Comparison of ENCODE assay signal across 8 mouse cellular contexts in the genomic region with DNA sequence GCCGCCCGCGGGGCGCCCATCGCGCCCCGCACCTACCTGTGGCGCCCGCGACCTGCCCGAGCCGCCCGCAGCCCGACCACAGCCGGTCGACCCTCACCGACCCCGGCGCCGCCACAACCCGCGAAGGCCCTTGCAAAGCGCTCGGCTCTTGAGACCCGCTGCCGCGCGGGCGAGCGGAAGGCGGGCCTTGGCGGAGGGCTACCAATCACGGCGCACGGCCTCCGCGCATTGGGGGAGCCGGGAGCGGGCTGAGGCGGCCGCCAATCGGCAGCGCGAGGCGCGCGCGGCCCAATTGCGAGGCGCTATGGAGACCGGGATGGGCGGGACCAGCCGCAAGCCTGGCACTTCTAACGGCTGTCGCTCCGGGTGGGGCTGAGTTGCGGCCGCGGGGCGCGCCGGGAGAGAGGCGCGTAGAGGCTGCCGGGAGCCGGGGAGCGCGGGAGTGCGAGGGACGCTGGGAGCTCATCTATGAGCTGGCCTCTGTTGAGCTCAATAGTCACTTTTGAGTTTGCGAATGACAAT. TPM values are rescaled to one million over a fixed set of nuclear protein-coding genes. Genes with fewer than 3 reads are reported as not detected.
DNase-seq lines count a peak whose midpoint lies in the region; ATAC-seq and TF ChIP-seq lines count a peak whose summit lies in the region.

A gene (minus strand): TSS at position 180 of the 522 bp plus-strand sequence.

- H3K4me3 ChIP-seq in heart, embryonic 12.5 days, result peak within 1 kb of the TSS; percentile 92
- H3K4me3 ChIP-seq in kidney, postnatal 0 days (replicated peaks; ENCODE audit: low read depth, low read length), result peak within 1 kb of the TSS; percentile 77
- peak within 1 kb of the TSS; percentile 95 for H3K4me3 ChIP-seq in liver, embryonic 11.5 days (ENCODE audit: low read depth, low read length)
- peak within 1 kb of the TSS; percentile 74 for H3K4me3 ChIP-seq in stomach, embryonic 14.5 days (ENCODE audit: low read depth, low read length)

- H3K9ac ChIP-seq in heart, embryonic 12.5 days, result peak within 1 kb of the TSS; percentile 98
- peak within 1 kb of the TSS; percentile 94 for H3K9ac ChIP-seq in kidney, postnatal 0 days (ENCODE audit: low read depth, low read length)
- peak within 1 kb of the TSS; percentile 98 for H3K9ac ChIP-seq in liver, embryonic 11.5 days (ENCODE audit: low read depth, low read length)
- peak within 1 kb of the TSS; percentile 89 for H3K9ac ChIP-seq in stomach, embryonic 14.5 days (replicated peaks; ENCODE audit: low read depth, low read length)

- H3K4me2 ChIP-seq in heart, embryonic 12.5 days, result peak within 1 kb of the TSS; percentile 95
- peak within 1 kb of the TSS; percentile 82 for H3K4me2 ChIP-seq in kidney, postnatal 0 days (ENCODE audit: low read length)
- peak within 1 kb of the TSS; percentile 99 for H3K4me2 ChIP-seq in liver, embryonic 11.5 days
- H3K4me2 ChIP-seq in stomach, embryonic 14.5 days (replicated peaks; ENCODE audit: low read depth, low read length), result peak within 1 kb of the TSS; percentile 84

- H3K27ac ChIP-seq in heart, embryonic 12.5 days (ENCODE audit: poor library complexity, severe bottlenecking), result peak within 1 kb of the TSS; percentile 95
- peak within 1 kb of the TSS; percentile 82 for H3K27ac ChIP-seq in kidney, postnatal 0 days
- peak within 1 kb of the TSS; percentile 92 for H3K27ac ChIP-seq in liver, embryonic 11.5 days (ENCODE audit: low read depth, low read length)
- H3K27ac ChIP-seq in stomach, embryonic 14.5 days (ENCODE audit: low read length), result peak within 1 kb of the TSS; percentile 86

- under 1% methylated on average over 70 of the region's 71 CpGs for WGBS in heart, embryonic 12.5 days
- WGBS in kidney, postnatal 0 days, result under 1% methylated on average over 70 of the region's 71 CpGs
- WGBS in liver, embryonic 11.5 days, result under 1% methylated on average over 70 of the region's 71 CpGs
- WGBS in stomach, embryonic 14.5 days, result under 1% methylated on average over 71 of the region's 71 CpGs

- H3K9me3 ChIP-seq in heart, embryonic 12.5 days (replicated peaks), result no peaks in the 10 kb centered on the region
- no peaks in the 10 kb centered on the region for H3K9me3 ChIP-seq in kidney, postnatal 0 days (replicated peaks; ENCODE audit: low read length)
- no peaks in the 10 kb centered on the region for H3K9me3 ChIP-seq in liver, embryonic 11.5 days (ENCODE audit: control insufficient read depth, low read length)
- no peaks in the 10 kb centered on the region for H3K9me3 ChIP-seq in stomach, embryonic 14.5 days (ENCODE audit: control insufficient read depth, low read depth, low read length)

- TF ChIP-seq CTCF in kidney, postnatal 0 days (IDR thresholded peaks at IDR 0.05; ENCODE audit: low read depth), result no peak

- ATAC-seq in erythroid progenitor cell, adult 5-6 weeks (replicated peaks; ENCODE audit: low FRiP score, poor library complexity, severe bottlenecking), result peak; percentile 95
- peak; percentile 99 for ATAC-seq in heart, embryonic 12.5 days (ENCODE audit: insufficient number of reproducible peaks, low FRiP score)
- ATAC-seq in kidney, postnatal 0 days (replicated peaks; ENCODE audit: low FRiP score, low read depth), result peak; percentile 99
- peak; percentile 98 for ATAC-seq in liver, embryonic 11.5 days (replicated peaks; ENCODE audit: low FRiP score)
- peak; percentile 99 for ATAC-seq in stomach, embryonic 14.5 days (ENCODE audit: insufficient number of reproducible peaks, insufficient read depth, low FRiP score, low read depth)

- H3K4me1 ChIP-seq in heart, embryonic 12.5 days (replicated peaks), result peaks cover 34% of the 10 kb centered on the region
- H3K4me1 ChIP-seq in kidney, postnatal 0 days (replicated peaks; ENCODE audit: insufficient read depth, low read length), result peaks cover 8% of the 10 kb centered on the region
- H3K4me1 ChIP-seq in liver, embryonic 11.5 days (replicated peaks; ENCODE audit: control insufficient read depth, insufficient read depth, low read length), result peaks cover 20% of the 10 kb centered on the region
- H3K4me1 ChIP-seq in stomach, embryonic 14.5 days (ENCODE audit: control insufficient read depth, insufficient read depth, low read length), result peaks cover 19% of the 10 kb centered on the region

- peak; percentile 99 for DNase-seq in CD4-positive helper T cell, adult 2 months (ENCODE audit: low read depth, low spot score)
- peak; percentile 94 for DNase-seq in brain, embryonic 18.5 days (ENCODE audit: low read depth, low spot score)
- peak; percentile 99 for DNase-seq in kidney, postnatal 0 days (ENCODE audit: low spot score)
- DNase-seq in liver, embryonic 11.5 days (ENCODE audit: low spot score), result peak; percentile 97
- DNase-seq in naive thymus-derived CD4-positive, alpha-beta T cell, adult 2 months (ENCODE audit: low read depth), result peak; percentile 97

- H3K36me3 ChIP-seq in heart, embryonic 12.5 days, result peaks cover 21% of the 10 kb centered on the region
- H3K36me3 ChIP-seq in kidney, postnatal 0 days (ENCODE audit: insufficient read depth, low read length), result no peaks in the 10 kb centered on the region
- H3K36me3 ChIP-seq in liver, embryonic 11.5 days (ENCODE audit: control insufficient read depth, insufficient read depth, low read length), result peaks cover 19% of the 10 kb centered on the region
- peaks cover 24% of the 10 kb centered on the region for H3K36me3 ChIP-seq in stomach, embryonic 14.5 days (ENCODE audit: control insufficient read depth, insufficient read depth, low read length)

- H3K27me3 ChIP-seq in heart, embryonic 12.5 days (replicated peaks), result no peaks in the 10 kb centered on the region
- H3K27me3 ChIP-seq in kidney, postnatal 0 days (ENCODE audit: insufficient read depth, low read length), result no peaks in the 10 kb centered on the region
- no peaks in the 10 kb centered on the region for H3K27me3 ChIP-seq in liver, embryonic 11.5 days (replicated peaks; ENCODE audit: control insufficient read depth, insufficient read depth, low read length)
- no peaks in the 10 kb centered on the region for H3K27me3 ChIP-seq in stomach, embryonic 14.5 days (ENCODE audit: control insufficient read depth, insufficient read depth, low read length)

RNA-seq across cellular contexts. Expression of the gene that starts here (rescaled TPM):
- total RNA-seq in erythroid progenitor cell, adult 5-6 weeks (2015; ENCODE audit: low replicate concordance), result 121 and 133 TPM in 2 replicates
- 138 and 218 TPM in 2 replicates for total RNA-seq in erythroid progenitor cell, adult 5-6 weeks (2017; ENCODE audit: low replicate concordance)
- 24.0 and 24.9 TPM in 2 replicates for polyA plus RNA-seq in heart, embryonic 12.5 days (2016; fragmentation: Nextera tagmentation; extraction: Ambion mirVana)
- 15.6 and 18.5 TPM in 2 replicates for polyA plus RNA-seq in kidney, postnatal 0 days (2015; fragmentation: Nextera tagmentation; extraction: Ambion mirVana)
- polyA plus RNA-seq in liver, embryonic 11.5 days (2014; fragmentation: Nextera tagmentation; extraction: Ambion mirVana), result 29.0 and 30.8 TPM in 2 replicates
- polyA plus RNA-seq in stomach, embryonic 14.5 days (2014; fragmentation: Nextera tagmentation; extraction: Ambion mirVana), result 42.3 and 43.3 TPM in 2 replicates

Comparison
In these comparisons a context has a peak if more than half of its experiments do, and no peak if none do; other contexts are left out.
1. Peak in every context shown above with its lines: DNase-seq, ATAC-seq, H3K4me3 ChIP-seq and H3K27ac ChIP-seq.